Mouse (Mus musculus) erythroblast, embryonic 14.5 days (primary cell): ENCODE measurements around the gene Il6st. TPM values are rescaled to one million over a fixed set of nuclear protein-coding genes. Genes with fewer than 3 reads are reported as not detected.

Experiments
- H3K27me3 ChIP-seq: 2 replicates; pipeline ENCODE4 v1.6.1; 2012; ENCODE audit warnings: inconsistent platforms; ENCODE audit not compliant: control insufficient read depth
- H3K36me3 ChIP-seq: 2 replicates; pipeline ENCODE4 v1.6.1; 2012; ENCODE audit warnings: mild to moderate bottlenecking, inconsistent platforms; ENCODE audit not compliant: control insufficient read depth
- H3K4me1 ChIP-seq: 2 replicates; pipeline ENCODE4 v1.6.1; 2012; ENCODE audit warnings: inconsistent platforms; ENCODE audit not compliant: control insufficient read depth
- H3K4me3 ChIP-seq: replicated peaks from 2 replicates; pipeline ENCODE3; 2012; ENCODE audit warnings: moderate library complexity, mild to moderate bottlenecking, inconsistent platforms
- H3K9me3 ChIP-seq: 2 replicates; pipeline ENCODE4 v1.6.1; 2012; ENCODE audit warnings: low read length, inconsistent platforms, mixed read lengths; ENCODE audit not compliant: control insufficient read depth
- GATA1 ChIP-seq: IDR thresholded peaks from 2 replicates; pipeline ENCODE4 v1.6.1; 2012; ENCODE audit warnings: low read length, inconsistent platforms, mixed read lengths
- TAL1 ChIP-seq: IDR thresholded peaks from 3 replicates; pipeline ENCODE4 v1.6.1; 2012; ENCODE audit warnings: low read length, inconsistent platforms, mixed read lengths
- polyA plus RNA-seq: library from polyadenylated mRNA; stranded (reverse); fragments of >175 nt; gene quantifications from 2 replicates; pipeline ENCODE4 v1.2.3, GENCODE M21; 2012

The Il6st gene
- polyA plus RNA-seq, 1 experiment, result 0.01 TPM

GRCm38 (mm10) chr13:112473757-112474755, 10.2 kb downstream of the Il6st start:
- Histone ChIP-seq H3K4me3 (no peak overlapping the region), H3K9me3 (no peaks in the 10 kb centered on the region), H3K4me1 (no peaks in the 10 kb centered on the region), H3K27me3 (no peaks in the 10 kb centered on the region), H3K36me3 (peaks cover 2% of the 10 kb centered on the region; the same call in 1 of the 2 replicates)
- TF ChIP-seq TAL1 (no peak), GATA1 (no peak)

DNA sequence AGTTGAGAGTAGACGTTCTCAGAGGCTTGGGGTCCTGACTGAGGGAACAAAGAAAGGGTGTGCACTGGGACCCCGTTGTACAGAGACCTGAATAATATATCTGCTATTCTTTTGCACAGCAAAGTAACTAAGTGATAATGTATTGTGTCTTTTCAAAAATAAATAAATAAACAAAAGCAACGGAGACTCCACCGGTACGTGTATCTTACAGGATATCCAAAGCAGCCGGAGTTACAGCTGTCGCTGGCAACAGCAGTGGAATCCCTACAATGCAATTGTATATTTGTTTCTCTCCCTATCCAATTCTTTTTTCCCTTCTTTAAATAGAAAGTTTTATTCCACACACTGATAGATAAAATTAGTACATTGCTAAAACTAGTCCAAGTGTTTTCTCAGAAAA, 15.2 kb downstream of the Il6st start:
- H3K27me3 ChIP-seq, result no peaks in the 10 kb centered on the region
- no peak overlapping the region for H3K4me3 ChIP-seq
- TF ChIP-seq TAL1, result no peak
- no peak for TF ChIP-seq GATA1
- peaks cover 9% of the 10 kb centered on the region; the same call in 1 of the 2 replicates for H3K36me3 ChIP-seq
- no peaks in the 10 kb centered on the region for H3K9me3 ChIP-seq
- no peaks in the 10 kb centered on the region for H3K4me1 ChIP-seq

DNA sequence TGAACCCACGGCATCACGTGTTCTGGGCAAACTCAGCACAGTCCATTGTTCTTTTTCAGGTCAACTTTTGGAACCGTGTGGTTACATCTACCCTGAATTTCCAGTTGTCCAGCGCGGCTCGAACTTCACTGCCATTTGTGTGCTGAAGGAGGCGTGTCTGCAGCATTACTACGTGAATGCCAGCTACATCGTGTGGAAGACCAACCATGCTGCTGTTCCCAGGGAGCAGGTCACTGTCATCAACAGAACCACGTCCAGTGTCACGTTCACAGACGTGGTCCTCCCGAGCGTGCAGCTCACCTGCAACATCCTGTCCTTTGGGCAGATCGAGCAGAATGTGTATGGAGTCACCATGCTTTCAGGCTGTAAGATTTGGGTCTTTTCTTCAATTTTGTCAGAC, 16.1 kb downstream of the Il6st start:
- H3K4me3 ChIP-seq, result no peak overlapping the region
- no peaks in the 10 kb centered on the region for H3K27me3 ChIP-seq
- H3K36me3 ChIP-seq, result peaks cover 11% of the 10 kb centered on the region; the same call in 1 of the 2 replicates
- H3K9me3 ChIP-seq, result no peaks in the 10 kb centered on the region
- H3K4me1 ChIP-seq, result no peaks in the 10 kb centered on the region
- TF ChIP-seq GATA1 (no peak), TAL1 (no peak)

DNA sequence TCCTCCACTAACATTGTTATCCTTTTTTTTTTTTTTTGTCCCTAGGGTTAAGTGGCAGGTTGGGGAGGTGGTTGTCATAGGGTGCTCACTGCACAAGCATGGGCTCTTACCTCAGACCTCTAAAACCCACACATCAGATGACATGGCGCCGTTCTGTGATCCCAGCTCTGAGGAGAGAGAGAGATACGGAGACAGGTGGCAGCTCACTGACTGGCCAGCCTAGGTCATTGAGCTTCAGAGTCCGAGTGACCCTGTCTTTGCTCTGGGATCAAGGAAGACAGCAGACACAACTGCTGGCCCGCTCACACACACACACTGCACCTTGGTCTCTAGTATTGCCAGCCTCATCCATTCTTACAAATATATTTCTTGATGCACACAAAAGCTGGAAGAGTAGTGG, 18.7 kb downstream of the Il6st start:
- no peaks in the 10 kb centered on the region for H3K27me3 ChIP-seq

DNA sequence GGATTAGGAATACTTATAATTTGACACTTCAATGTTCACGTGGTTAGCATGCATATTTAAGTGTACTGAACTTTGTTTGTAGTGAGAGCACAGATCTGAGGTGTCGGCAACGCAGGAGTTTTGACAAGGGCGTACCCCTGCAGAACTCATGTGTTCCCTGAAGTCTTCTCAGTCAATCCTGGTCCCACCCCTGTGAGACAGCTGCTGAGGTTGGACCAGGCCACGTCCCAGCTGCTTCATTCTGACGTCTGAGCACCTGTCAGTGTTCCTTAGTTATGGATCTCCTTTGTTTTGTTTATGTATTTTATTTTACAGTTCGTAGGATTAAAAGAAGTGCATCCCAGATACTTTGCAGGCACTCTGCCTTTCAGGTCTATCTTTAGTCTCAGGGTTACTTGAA, 19.1 kb downstream of the Il6st start:
- Histone ChIP-seq H3K27me3 (no peaks in the 10 kb centered on the region), H3K36me3 (peaks cover 18% of the 10 kb centered on the region; the same call in 1 of the 2 replicates), H3K4me3 (no peak overlapping the region), H3K9me3 (peaks cover 7% of the 10 kb centered on the region), H3K4me1 (no peaks in the 10 kb centered on the region)
- TF ChIP-seq GATA1 (no peak), TAL1 (no peak)

More for the DNA sequence above, 18.7 kb downstream of the Il6st start:
- peaks cover 18% of the 10 kb centered on the region; the same call in 1 of the 2 replicates for H3K36me3 ChIP-seq
- peaks cover 7% of the 10 kb centered on the region for H3K9me3 ChIP-seq
- H3K4me3 ChIP-seq, result no peak overlapping the region
- H3K4me1 ChIP-seq, result no peaks in the 10 kb centered on the region
- TF ChIP-seq TAL1 (no peak), GATA1 (no peak)

DNA sequence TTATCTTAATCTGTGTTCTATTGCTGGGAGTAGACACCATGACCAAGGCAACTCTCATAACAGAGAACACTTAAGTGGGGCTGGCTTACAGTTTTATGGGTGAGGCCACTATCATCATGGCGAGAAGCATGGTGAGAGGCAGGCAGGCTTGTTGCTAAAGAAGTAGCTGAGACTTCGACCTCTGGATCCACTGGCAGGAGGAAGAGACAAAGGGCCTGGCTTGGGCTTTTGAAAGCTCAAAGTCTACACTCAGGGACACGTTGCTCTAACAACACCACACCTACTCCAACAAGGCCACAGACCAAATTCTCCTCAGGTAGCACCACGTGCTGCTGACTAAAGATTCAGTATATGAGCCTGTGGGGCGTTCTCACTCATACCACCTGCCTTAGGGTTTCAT, 22.4 kb downstream of the Il6st start:
- Histone ChIP-seq H3K4me1 (peaks cover 3% of the 10 kb centered on the region), H3K4me3 (no peak overlapping the region), H3K36me3 (peaks cover 16% of the 10 kb centered on the region; the same call in 1 of the 2 replicates), H3K9me3 (peaks cover 7% of the 10 kb centered on the region), H3K27me3 (no peaks in the 10 kb centered on the region)
- TF ChIP-seq GATA1 (no peak), TAL1 (no peak)

DNA sequence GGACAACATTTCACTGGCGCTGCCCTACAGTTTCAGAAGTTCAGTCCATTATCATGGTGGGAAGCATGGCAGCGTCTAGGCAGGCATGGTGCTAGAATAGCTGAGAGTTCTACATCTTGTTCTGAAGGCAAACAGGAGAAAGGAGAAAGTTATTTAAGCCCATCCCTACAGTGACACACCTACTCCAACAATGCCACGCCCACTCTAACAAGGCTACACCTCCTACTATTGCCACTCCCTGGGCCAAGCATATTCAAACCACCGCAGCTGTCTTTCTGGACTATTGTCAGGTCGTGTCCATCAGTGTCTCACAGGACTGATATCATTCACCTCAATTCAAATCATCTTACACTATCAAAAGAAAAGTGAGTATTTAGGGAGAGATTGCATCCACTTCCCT, 22.8 kb downstream of the Il6st start:
- H3K4me3 ChIP-seq, result no peak overlapping the region
- no peaks in the 10 kb centered on the region for H3K27me3 ChIP-seq
- H3K36me3 ChIP-seq, result peaks cover 18% of the 10 kb centered on the region
- TF ChIP-seq TAL1, result no peak
- TF ChIP-seq GATA1, result no peak
- H3K9me3 ChIP-seq, result peaks cover 7% of the 10 kb centered on the region
- peaks cover 3% of the 10 kb centered on the region for H3K4me1 ChIP-seq

- Histone ChIP-seq H3K36me3 (peaks cover 16% of the 10 kb centered on the region), H3K4me3 (no peak overlapping the region), H3K27me3 (no peaks in the 10 kb centered on the region), H3K9me3 (peaks cover 7% of the 10 kb centered on the region), H3K4me1 (peaks cover 3% of the 10 kb centered on the region)
- TF ChIP-seq GATA1, result no peak
- TF ChIP-seq TAL1, result no peak
Observed at GRCm38 (mm10) chr13:112490036-112490435, 26.2 kb downstream of the Il6st start.

GRCm38 (mm10) chr13:112491636-112492284, 27.9 kb downstream of the Il6st start:
- Histone ChIP-seq H3K9me3 (peaks cover under 1% of the 10 kb centered on the region; the same call in 1 of the 2 replicates), H3K27me3 (no peaks in the 10 kb centered on the region), H3K36me3 (peaks cover 8% of the 10 kb centered on the region), H3K4me1 (peaks cover 3% of the 10 kb centered on the region), H3K4me3 (no peak overlapping the region)
- no peak for TF ChIP-seq GATA1
- no peak for TF ChIP-seq TAL1
